Comparison of ENCODE assay signal across 23 mouse cellular contexts in the genomic region with DNA sequence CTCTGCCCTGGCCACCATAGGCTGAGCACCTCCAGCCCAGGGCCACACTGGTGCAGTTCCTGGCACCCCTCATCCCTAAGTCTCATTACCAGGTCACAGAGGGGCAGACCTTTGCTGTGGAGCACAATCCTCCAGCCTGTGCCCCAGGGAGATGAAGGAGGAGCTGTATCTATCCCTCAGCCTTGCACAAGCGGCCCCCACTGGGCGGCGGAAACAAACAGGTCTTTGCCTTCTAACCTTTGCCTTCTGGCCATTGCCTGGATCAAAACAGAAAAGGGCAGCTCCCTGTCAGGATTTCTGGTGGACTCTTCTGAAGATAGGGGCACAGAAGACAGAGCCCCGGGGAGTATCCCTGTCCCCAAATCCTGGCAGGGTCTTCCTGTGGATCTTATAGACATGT. TPM values are rescaled to one million over a fixed set of nuclear protein-coding genes. Genes with fewer than 3 reads are reported as not detected.
DNase-seq lines count a peak whose midpoint lies in the region; ATAC-seq and TF ChIP-seq lines count a peak whose summit lies in the region.
"Had no signal": no experiment of that assay in that cellular context is flagged by ENCODE, and none has a peak within 500 bp of the region (broad histone marks: within the 10 kb centered on the region; RNA-seq: fewer than 3 reads in every experiment).

No protein-coding gene starts in this region.

- TF ChIP-seq CTCF in liver, postnatal 0 days (IDR thresholded peaks at IDR 0.05; ENCODE audit: low read depth): no peak
- no peak for TF ChIP-seq CTCF in gastrocnemius, adult 2 months (IDR thresholded peaks at IDR 0.05)

- H3K9me3 ChIP-seq in forebrain, embryonic 11.5 days (ENCODE audit: control insufficient read depth, low read length): no peaks in the 10 kb centered on the region
- H3K9me3 ChIP-seq in forebrain, embryonic 13.5 days (replicated peaks): no peaks in the 10 kb centered on the region
- H3K9me3 ChIP-seq in liver, embryonic 12.5 days (replicated peaks): no peaks in the 10 kb centered on the region
- H3K9me3 ChIP-seq in liver, postnatal 0 days (ENCODE audit: low read length): no peaks in the 10 kb centered on the region
- H3K9me3 ChIP-seq: forebrain, embryonic 15.5 days; heart, embryonic 13.5 days; hindbrain, embryonic 12.5 days had no signal

- peaks cover 6% of the 10 kb centered on the region for H3K4me1 ChIP-seq in forebrain, embryonic 11.5 days (replicated peaks; ENCODE audit: control insufficient read depth, insufficient read depth, low read length)
- H3K4me1 ChIP-seq in forebrain, embryonic 13.5 days: peaks cover 12% of the 10 kb centered on the region
- H3K4me1 ChIP-seq in liver, embryonic 12.5 days: peaks cover 21% of the 10 kb centered on the region
- peaks cover 31% of the 10 kb centered on the region for H3K4me1 ChIP-seq in liver, postnatal 0 days (ENCODE audit: insufficient read depth)

- H3K27ac ChIP-seq in forebrain, embryonic 11.5 days (ENCODE audit: low read depth, low read length): no peak overlapping the region
- no peak overlapping the region for H3K27ac ChIP-seq in forebrain, embryonic 13.5 days
- peak overlapping the region; percentile 10 for H3K27ac ChIP-seq in liver, embryonic 12.5 days
- H3K27ac ChIP-seq in liver, postnatal 0 days (ENCODE audit: low read depth): peak overlapping the region; percentile 93
- no peak overlapping the region for H3K27ac ChIP-seq in gastrocnemius, adult 2 months
- H3K27ac ChIP-seq: forebrain, embryonic 15.5 days; heart, embryonic 13.5 days; hindbrain, embryonic 12.5 days had no signal

- H3K27me3 ChIP-seq in forebrain, embryonic 11.5 days (ENCODE audit: control insufficient read depth, insufficient read depth, low read length): peaks cover 39% of the 10 kb centered on the region
- peaks cover 64% of the 10 kb centered on the region for H3K27me3 ChIP-seq in forebrain, embryonic 13.5 days
- H3K27me3 ChIP-seq in liver, embryonic 12.5 days (replicated peaks): peaks cover 66% of the 10 kb centered on the region
- peaks cover 38% of the 10 kb centered on the region for H3K27me3 ChIP-seq in liver, postnatal 0 days (ENCODE audit: insufficient read depth, low read length)

- ATAC-seq in forebrain, embryonic 11.5 days (replicated peaks; ENCODE audit: low FRiP score): no peak
- no peak for ATAC-seq in forebrain, embryonic 13.5 days
- peak; percentile 45; the same call in 1 of the 2 replicates for ATAC-seq in liver, embryonic 12.5 days
- ATAC-seq in liver, postnatal 0 days: peak; percentile 68
- ATAC-seq: forebrain, embryonic 15.5 days; hindbrain, embryonic 16.5 days had no signal

- 57% methylated on average over 4 of the region's 4 CpGs for WGBS in forebrain, embryonic 11.5 days
- WGBS in forebrain, embryonic 13.5 days: 58% methylated on average over 4 of the region's 4 CpGs
- 55% methylated on average over 4 of the region's 4 CpGs for WGBS in liver, embryonic 12.5 days (ENCODE audit: insufficient replicate concordance)
- WGBS in liver, postnatal 0 days (ENCODE audit: insufficient replicate concordance): 55% methylated on average over 4 of the region's 4 CpGs

- H3K4me2 ChIP-seq in forebrain, embryonic 11.5 days (ENCODE audit: low read depth, low read length, severe bottlenecking): no peak overlapping the region
- no peak overlapping the region for H3K4me2 ChIP-seq in forebrain, embryonic 13.5 days
- H3K4me2 ChIP-seq in liver, embryonic 12.5 days: no peak overlapping the region
- peak overlapping the region; percentile 70 for H3K4me2 ChIP-seq in liver, postnatal 0 days (ENCODE audit: low read depth, low read length)
- H3K4me2 ChIP-seq: forebrain, embryonic 15.5 days; heart, embryonic 13.5 days; hindbrain, embryonic 12.5 days had no signal

- DNase-seq in forebrain, embryonic 11.5 days (ENCODE audit: low spot score): peak; percentile 48
- DNase-seq in liver: peak; percentile 43
- peak; percentile 61 for DNase-seq in liver, postnatal 0 days
- DNase-seq in gastrocnemius, adult 2 months: no peak
- DNase-seq in gastrocnemius, postnatal 14 days: no peak
- DNase-seq in embryo, embryonic 10.5 days (ENCODE audit: low spot score): no peak
- DNase-seq: adrenal gland, postnatal 10 days; cerebellum, adult 11 months; cerebellum, adult 8-10 months; cerebellum, postnatal 14 days; gastrocnemius, postnatal 25 days; heart, postnatal 36 days had no signal

- TF ChIP-seq EP300 in liver, postnatal 0 days (IDR thresholded peaks at IDR 0.05; ENCODE audit: low read depth): no peak

- no peaks in the 10 kb centered on the region for H3K36me3 ChIP-seq in forebrain, embryonic 11.5 days (ENCODE audit: control insufficient read depth, insufficient read depth, low read length)
- H3K36me3 ChIP-seq in forebrain, embryonic 13.5 days (ENCODE audit: poor library complexity, severe bottlenecking): no peaks in the 10 kb centered on the region
- no peaks in the 10 kb centered on the region for H3K36me3 ChIP-seq in liver, embryonic 12.5 days
- H3K36me3 ChIP-seq in liver, postnatal 0 days (replicated peaks; ENCODE audit: insufficient read depth, low read length): no peaks in the 10 kb centered on the region
- H3K36me3 ChIP-seq: forebrain, embryonic 15.5 days; heart, embryonic 13.5 days; hindbrain, embryonic 12.5 days had no signal

- intact Hi-C loops in gastrocnemius, adult 2 months (cut with DNase I): no loop called here
- intact Hi-C loops in gastrocnemius, postnatal 14 days (cut with DNase I; ENCODE audit: low total_unique reads): no loop called here

- no peak overlapping the region for H3K4me3 ChIP-seq in forebrain, embryonic 11.5 days (ENCODE audit: low read depth, low read length)
- no peak overlapping the region for H3K4me3 ChIP-seq in forebrain, embryonic 13.5 days
- H3K4me3 ChIP-seq in liver, embryonic 12.5 days: no peak overlapping the region
- no peak overlapping the region for H3K4me3 ChIP-seq in liver, postnatal 0 days (ENCODE audit: low read depth, low read length)
- H3K4me3 ChIP-seq in gastrocnemius, adult 2 months: no peak overlapping the region
- H3K4me3 ChIP-seq: forebrain, embryonic 15.5 days; heart, embryonic 13.5 days; hindbrain, embryonic 12.5 days had no signal

- H3K9ac ChIP-seq in forebrain, embryonic 11.5 days (ENCODE audit: low read length): no peak overlapping the region
- no peak overlapping the region for H3K9ac ChIP-seq in forebrain, embryonic 13.5 days
- H3K9ac ChIP-seq in liver, embryonic 12.5 days: no peak overlapping the region
- H3K9ac ChIP-seq in liver, postnatal 0 days (replicated peaks): peak overlapping the region; percentile 68
- H3K9ac ChIP-seq: forebrain, embryonic 15.5 days; heart, embryonic 13.5 days; hindbrain, embryonic 12.5 days had no signal

RNA-seq across cellular contexts. Expression of gene Gcgr, which starts 1.6 kb away (rescaled TPM):
- 0.35 TPM in 1 of 2 replicates, not detected in the other for polyA plus RNA-seq in forebrain, embryonic 11.5 days (2014; fragmentation: Nextera tagmentation; extraction: Ambion mirVana)
- polyA plus RNA-seq in forebrain, embryonic 13.5 days (2015; fragmentation: Nextera tagmentation; extraction: Ambion mirVana): 0.08 and 0.21 TPM in 2 replicates
- polyA plus RNA-seq in liver, embryonic 12.5 days (2016; fragmentation: Nextera tagmentation; extraction: Ambion mirVana): 8.5 and 9.6 TPM in 2 replicates
- polyA plus RNA-seq in liver, postnatal 0 days (2015; fragmentation: Nextera tagmentation; extraction: Ambion mirVana): 58.5 and 66.9 TPM in 2 replicates
- under 1 TPM in 1 of 2 experiments, not detected in 1; 0.33 TPM for total RNA-seq in gastrocnemius, adult 2 months (2021)
- under 1 TPM in 1 of 2 experiments, not detected in 1; 0.38 TPM for total RNA-seq in gastrocnemius, postnatal 14 days (2021)
- total RNA-seq: common myeloid progenitor, adult 5-6 weeks; granulocyte monocyte progenitor cell, adult 5-6 weeks; MEL had no signal
- polyA plus RNA-seq: C2C12 had no signal

RNA-seq across cellular contexts. Expression of gene Mcrip1, which starts 20.6 kb away (rescaled TPM):
- 213 and 247 TPM in 2 replicates for polyA plus RNA-seq in forebrain, embryonic 11.5 days (2014; fragmentation: Nextera tagmentation; extraction: Ambion mirVana)
- polyA plus RNA-seq in forebrain, embryonic 13.5 days (2015; fragmentation: Nextera tagmentation; extraction: Ambion mirVana): 228 and 240 TPM in 2 replicates
- 60.4 and 61.8 TPM in 2 replicates for polyA plus RNA-seq in liver, embryonic 12.5 days (2016; fragmentation: Nextera tagmentation; extraction: Ambion mirVana)
- 59.2 and 61.0 TPM in 2 replicates for polyA plus RNA-seq in liver, postnatal 0 days (2015; fragmentation: Nextera tagmentation; extraction: Ambion mirVana)
- total RNA-seq in gastrocnemius, adult 2 months (2021): 10 to 100 TPM; 21.7 to 22.1 TPM
- total RNA-seq in gastrocnemius, postnatal 14 days (2021): 10 to 100 TPM; 31.1 to 33.3 TPM

RNA-seq across cellular contexts. Expression of gene Ppp1r27, which starts 22.0 kb away (rescaled TPM):
- not detected in 2 replicates for polyA plus RNA-seq in forebrain, embryonic 11.5 days (2014; fragmentation: Nextera tagmentation; extraction: Ambion mirVana)
- not detected in 2 replicates for polyA plus RNA-seq in forebrain, embryonic 13.5 days (2015; fragmentation: Nextera tagmentation; extraction: Ambion mirVana)
- polyA plus RNA-seq in liver, embryonic 12.5 days (2016; fragmentation: Nextera tagmentation; extraction: Ambion mirVana): not detected in 2 replicates
- polyA plus RNA-seq in liver, postnatal 0 days (2015; fragmentation: Nextera tagmentation; extraction: Ambion mirVana): 0.19 and 1.5 TPM in 2 replicates
- total RNA-seq in gastrocnemius, adult 2 months (2021): 100 to 1,000 TPM; 188 to 418 TPM
- 100 to 1,000 TPM; 159 to 234 TPM for total RNA-seq in gastrocnemius, postnatal 14 days (2021)
- total RNA-seq: common myeloid progenitor, adult 5-6 weeks; granulocyte monocyte progenitor cell, adult 5-6 weeks; MEL had no signal
- polyA plus RNA-seq: brain, embryonic 14.5 days; heart, embryonic 13.5 days; hindbrain, embryonic 12.5 days; hindbrain, embryonic 16.5 days had no signal

RNA-seq across cellular contexts. Expression of gene Slc25a10, which starts 37.3 kb away (rescaled TPM):
- polyA plus RNA-seq in forebrain, embryonic 11.5 days (2014; fragmentation: Nextera tagmentation; extraction: Ambion mirVana): 50.9 and 57.5 TPM in 2 replicates
- 31.1 and 41.9 TPM in 2 replicates for polyA plus RNA-seq in forebrain, embryonic 13.5 days (2015; fragmentation: Nextera tagmentation; extraction: Ambion mirVana)
- 47.0 and 54.9 TPM in 2 replicates for polyA plus RNA-seq in liver, embryonic 12.5 days (2016; fragmentation: Nextera tagmentation; extraction: Ambion mirVana)
- polyA plus RNA-seq in liver, postnatal 0 days (2015; fragmentation: Nextera tagmentation; extraction: Ambion mirVana): 96.7 and 99.7 TPM in 2 replicates
- 1 to 10 TPM; 2.8 to 4.1 TPM for total RNA-seq in gastrocnemius, adult 2 months (2021)
- 1 to 10 TPM; 5.1 to 7.0 TPM for total RNA-seq in gastrocnemius, postnatal 14 days (2021)

RNA-seq across cellular contexts. Expression of gene P4hb, which starts 44.1 kb away (rescaled TPM):
- 439 and 476 TPM in 2 replicates for polyA plus RNA-seq in forebrain, embryonic 11.5 days (2014; fragmentation: Nextera tagmentation; extraction: Ambion mirVana)
- polyA plus RNA-seq in forebrain, embryonic 13.5 days (2015; fragmentation: Nextera tagmentation; extraction: Ambion mirVana): 253 and 286 TPM in 2 replicates
- 443 and 468 TPM in 2 replicates for polyA plus RNA-seq in liver, embryonic 12.5 days (2016; fragmentation: Nextera tagmentation; extraction: Ambion mirVana)
- polyA plus RNA-seq in liver, postnatal 0 days (2015; fragmentation: Nextera tagmentation; extraction: Ambion mirVana): 683 and 697 TPM in 2 replicates
- 100 to 1,000 TPM; 201 to 240 TPM for total RNA-seq in gastrocnemius, adult 2 months (2021)
- total RNA-seq in gastrocnemius, postnatal 14 days (2021): 100 to 1,000 TPM; 264 to 301 TPM

Comparison
In these comparisons a context has a peak if more than half of its experiments do, and no peak if none do; other contexts are left out.
1. ATAC-seq: peak in liver, embryonic 12.5 days (single experiment) and liver, postnatal 0 days (single experiment); none in forebrain, embryonic 11.5 days (single experiment) and forebrain, embryonic 13.5 days (single experiment).
2. DNase-seq: peak in forebrain, embryonic 11.5 days (single experiment), liver (single experiment) and liver, postnatal 0 days (single experiment); none in gastrocnemius, adult 2 months (single experiment), gastrocnemius, postnatal 14 days (single experiment) and embryo, embryonic 10.5 days (single experiment).
3. H3K27ac ChIP-seq: peak in liver, embryonic 12.5 days (single experiment) and liver, postnatal 0 days (single experiment); none in forebrain, embryonic 11.5 days (single experiment), forebrain, embryonic 13.5 days (single experiment) and gastrocnemius, adult 2 months (single experiment).